Comparison of ENCODE assay signal across 8 mouse cellular contexts in the genomic region with DNA sequence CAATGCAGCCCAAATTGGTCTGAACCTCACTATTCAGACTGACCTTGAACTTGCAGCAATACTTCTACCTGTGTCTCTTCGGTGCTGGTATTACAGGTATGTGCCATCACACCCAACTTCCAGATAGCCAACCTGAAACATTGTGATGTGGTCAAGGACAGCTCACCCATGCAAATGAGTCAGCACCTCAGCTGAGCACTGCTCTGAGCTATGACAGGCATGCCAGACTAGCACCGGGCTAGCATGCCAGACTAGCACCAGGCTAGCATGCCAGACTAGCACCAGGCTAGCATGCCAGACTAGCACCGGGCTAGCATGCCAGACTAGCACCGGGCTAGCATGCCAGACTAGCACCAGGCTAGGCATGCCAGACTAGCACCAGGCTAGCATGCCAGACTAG. TPM values are rescaled to one million over a fixed set of nuclear protein-coding genes. Genes with fewer than 3 reads are reported as not detected.
A peak's percentile ranks its signal among the peaks of the same experiment; 100 is the strongest.
DNase-seq lines count a peak whose midpoint lies in the region; ATAC-seq and TF ChIP-seq lines count a peak whose summit lies in the region.
"Not testable (repeated sequence)": the region's sequence is repeated elsewhere in the genome, so short reads cannot be mapped to it uniquely, and the experiment has no call there.

No protein-coding gene starts in this region.

- H3K4me1 ChIP-seq in hindbrain, embryonic 15.5 days (replicated peaks); kidney, postnatal 0 days (replicated peaks; ENCODE audit: insufficient read depth, low read length); lung, embryonic 14.5 days (ENCODE audit: insufficient read depth); midbrain, embryonic 14.5 days (ENCODE audit: control insufficient read depth, insufficient read depth, low read length); stomach, postnatal 0 days (replicated peaks; ENCODE audit: control insufficient read depth, insufficient read depth): not testable (repeated sequence)

- H3K36me3 ChIP-seq in hindbrain, embryonic 15.5 days; kidney, postnatal 0 days (ENCODE audit: insufficient read depth, low read length); lung, embryonic 14.5 days (ENCODE audit: insufficient read depth); midbrain, embryonic 14.5 days (ENCODE audit: control insufficient read depth, insufficient read depth, low read length); stomach, postnatal 0 days (ENCODE audit: control insufficient read depth, insufficient read depth, low read length): not testable (repeated sequence)

- TF ChIP-seq EP300 in stomach, postnatal 0 days (optimal IDR thresholded peaks at IDR 0.05) = not testable (repeated sequence)

- H3K9me3 ChIP-seq in hindbrain, embryonic 15.5 days = peaks cover 10% of the 10 kb centered on the region
- H3K9me3 ChIP-seq in kidney, postnatal 0 days (replicated peaks; ENCODE audit: low read length); stomach, postnatal 0 days (ENCODE audit: control insufficient read depth, low read length): not testable (repeated sequence)
- peaks cover 12% of the 10 kb centered on the region for H3K9me3 ChIP-seq in lung, embryonic 14.5 days (ENCODE audit: low read depth, low read length)
- H3K9me3 ChIP-seq in midbrain, embryonic 14.5 days (ENCODE audit: control insufficient read depth, low read length) = peaks cover 11% of the 10 kb centered on the region

- H3K27me3 ChIP-seq in hindbrain, embryonic 15.5 days; kidney, postnatal 0 days (ENCODE audit: insufficient read depth, low read length); lung, embryonic 14.5 days (ENCODE audit: insufficient read depth, low read length); midbrain, embryonic 14.5 days (ENCODE audit: control insufficient read depth, insufficient read depth, low read length); stomach, postnatal 0 days (ENCODE audit: control insufficient read depth, insufficient read depth, low read length): not testable (repeated sequence)

- H3K9ac ChIP-seq in hindbrain, embryonic 15.5 days; kidney, postnatal 0 days (ENCODE audit: low read depth, low read length); lung, embryonic 14.5 days; midbrain, embryonic 14.5 days (replicated peaks; ENCODE audit: low read length); stomach, postnatal 0 days (ENCODE audit: low read length): not testable (repeated sequence)

- ATAC-seq in granulocyte monocyte progenitor cell, adult 5-6 weeks (replicated peaks; ENCODE audit: poor library complexity, severe bottlenecking) = 0 out of 2 replicates have a peak, but pooled peaks have one; percentile 8
- 0 out of 2 replicates have a peak, but pooled peaks have one; percentile 2 for ATAC-seq in hindbrain, embryonic 15.5 days (ENCODE audit: low FRiP score, low read depth)
- ATAC-seq in kidney, postnatal 0 days (replicated peaks; ENCODE audit: low FRiP score, low read depth) = peak; percentile 31; the same call in 1 of the 2 replicates
- 0 out of 2 replicates have a peak, but pooled peaks have one; percentile 16 for ATAC-seq in lung, embryonic 14.5 days (ENCODE audit: insufficient read depth)
- peak; percentile 28 for ATAC-seq in midbrain, embryonic 14.5 days (ENCODE audit: low FRiP score, low TSS enrichment)
- ATAC-seq in stomach, postnatal 0 days (ENCODE audit: low FRiP score, low TSS enrichment) = peak; percentile 63

- not testable (repeated sequence) for H3K27ac ChIP-seq in hindbrain, embryonic 15.5 days (replicated peaks); kidney, postnatal 0 days; lung, embryonic 14.5 days (ENCODE audit: low read depth); midbrain, embryonic 14.5 days (replicated peaks; ENCODE audit: low read depth, low read length); stomach, postnatal 0 days (replicated peaks)

- not testable (repeated sequence) for H3K4me3 ChIP-seq in hindbrain, embryonic 15.5 days; kidney, postnatal 0 days (replicated peaks; ENCODE audit: low read depth, low read length); lung, embryonic 14.5 days (ENCODE audit: low read depth, low read length); midbrain, embryonic 14.5 days (replicated peaks; ENCODE audit: low read depth, low read length); stomach, postnatal 0 days (ENCODE audit: low read depth, low read length)

- DNase-seq in 3T3-L1 (ENCODE audit: low read depth, low spot score) = peak; percentile 58
- DNase-seq in cerebellum, postnatal 4 days (ENCODE audit: low spot score in 2 of 2) = peak; percentile 19 to 56
- not testable (repeated sequence) for DNase-seq in kidney, postnatal 0 days (ENCODE audit: low spot score); lung, embryonic 14.5 days; midbrain, embryonic 14.5 days; stomach, postnatal 0 days (ENCODE audit: low spot score)

- 94% methylated on average over 4 of the region's 4 CpGs for WGBS in hindbrain, embryonic 15.5 days
- 90% methylated on average over 4 of the region's 4 CpGs for WGBS in kidney, postnatal 0 days
- 92% methylated on average over 4 of the region's 4 CpGs for WGBS in lung, embryonic 14.5 days
- WGBS in midbrain, embryonic 14.5 days = 92% methylated on average over 4 of the region's 4 CpGs
- WGBS in stomach, postnatal 0 days = 90% methylated on average over 4 of the region's 4 CpGs

- not testable (repeated sequence) for TF ChIP-seq CTCF in kidney, postnatal 0 days (IDR thresholded peaks at IDR 0.05; ENCODE audit: low read depth); lung, embryonic 14.5 days (IDR thresholded peaks at IDR 0.05; ENCODE audit: low read depth); stomach, postnatal 0 days (IDR thresholded peaks at IDR 0.05; ENCODE audit: low read depth)

- not testable (repeated sequence) for H3K4me2 ChIP-seq in hindbrain, embryonic 15.5 days; kidney, postnatal 0 days (ENCODE audit: low read length); lung, embryonic 14.5 days; midbrain, embryonic 14.5 days (ENCODE audit: low read length); stomach, postnatal 0 days (replicated peaks; ENCODE audit: low read depth)

RNA-seq across cellular contexts. Expression of a gene that starts 41.9 kb away (rescaled TPM):
- 10.4 and 12.3 TPM in 2 replicates for total RNA-seq in granulocyte monocyte progenitor cell, adult 5-6 weeks (2014; fragmentation: Nextera tagmentation)
- 8.0 and 18.0 TPM in 2 replicates for total RNA-seq in granulocyte monocyte progenitor cell, adult 5-6 weeks (2017)
- polyA plus RNA-seq in hindbrain, embryonic 15.5 days (2015; fragmentation: Nextera tagmentation; extraction: Ambion mirVana) = 16.9 and 17.2 TPM in 2 replicates
- 7.4 and 8.4 TPM in 2 replicates for polyA plus RNA-seq in kidney, postnatal 0 days (2015; fragmentation: Nextera tagmentation; extraction: Ambion mirVana)
- 10.7 and 10.8 TPM in 2 replicates for polyA plus RNA-seq in lung, embryonic 14.5 days (2014; fragmentation: Nextera tagmentation; extraction: Ambion mirVana)
- polyA plus RNA-seq in midbrain, embryonic 14.5 days (2014; fragmentation: Nextera tagmentation; extraction: Ambion mirVana) = 11.2 and 13.2 TPM in 2 replicates
- polyA plus RNA-seq in stomach, postnatal 0 days (2015; fragmentation: Nextera tagmentation; extraction: Ambion mirVana) = 5.7 and 7.4 TPM in 2 replicates

RNA-seq across cellular contexts. Expression of a gene that starts 50.8 kb away (rescaled TPM):
- 67.8 and 75.2 TPM in 2 replicates for total RNA-seq in granulocyte monocyte progenitor cell, adult 5-6 weeks (2014; fragmentation: Nextera tagmentation)
- 35.2 and 51.4 TPM in 2 replicates for total RNA-seq in granulocyte monocyte progenitor cell, adult 5-6 weeks (2017)
- polyA plus RNA-seq in hindbrain, embryonic 15.5 days (2015; fragmentation: Nextera tagmentation; extraction: Ambion mirVana) = 53.5 and 58.9 TPM in 2 replicates
- 26.2 and 29.2 TPM in 2 replicates for polyA plus RNA-seq in kidney, postnatal 0 days (2015; fragmentation: Nextera tagmentation; extraction: Ambion mirVana)
- 58.1 and 59.8 TPM in 2 replicates for polyA plus RNA-seq in lung, embryonic 14.5 days (2014; fragmentation: Nextera tagmentation; extraction: Ambion mirVana)
- polyA plus RNA-seq in midbrain, embryonic 14.5 days (2014; fragmentation: Nextera tagmentation; extraction: Ambion mirVana) = 44.6 and 55.3 TPM in 2 replicates
- 15.3 and 19.8 TPM in 2 replicates for polyA plus RNA-seq in stomach, postnatal 0 days (2015; fragmentation: Nextera tagmentation; extraction: Ambion mirVana)

Comparison
In these comparisons a context has a peak if more than half of its experiments do, and no peak if none do; other contexts are left out.
1. ATAC-seq: peak in every context shown above with its lines; median percentile 63 in stomach, postnatal 0 days; 31 in kidney, postnatal 0 days; 28 in midbrain, embryonic 14.5 days; 16 in lung, embryonic 14.5 days; 8 in granulocyte monocyte progenitor cell, adult 5-6 weeks; 2 in hindbrain, embryonic 15.5 days.